ENCODE assay signal across 14 mouse cellular contexts in genomic region chr8:121480411-121481031, GRCm38 (mm10).
DNase-seq lines count a peak whose midpoint lies in the region; ATAC-seq lines count a peak whose summit lies in the region.
"Had no signal": no experiment of that assay in that cellular context is flagged by ENCODE, and none has a peak within 500 bp of the region (broad histone marks: within the 10 kb centered on the region; RNA-seq: fewer than 3 reads in every experiment).

No protein-coding gene starts in this region.

- no peak overlapping the region for H3K4me2 ChIP-seq in kidney, embryonic 15.5 days
- H3K4me2 ChIP-seq in kidney, embryonic 16.5 days (replicated peaks; ENCODE audit: low read depth, low read length) = no peak overlapping the region
- H3K4me2 ChIP-seq in embryonic facial prominence, embryonic 13.5 days = peak overlapping the region; percentile 33
- peak overlapping the region; percentile 27; the same call in 1 of the 2 replicates for H3K4me2 ChIP-seq in intestine, embryonic 15.5 days (replicated peaks)
- H3K4me2 ChIP-seq in midbrain, embryonic 15.5 days = peak overlapping the region; percentile 33; the same call in 1 of the 2 replicates
- H3K4me2 ChIP-seq: heart, embryonic 12.5 days had no signal

- peak overlapping the region; percentile 39; the same call in 1 of the 2 replicates for H3K27ac ChIP-seq in kidney, embryonic 15.5 days
- H3K27ac ChIP-seq in kidney, embryonic 16.5 days (ENCODE audit: low read length) = no peak overlapping the region
- peak overlapping the region; percentile 89 for H3K27ac ChIP-seq in embryonic facial prominence, embryonic 13.5 days
- H3K27ac ChIP-seq in intestine, embryonic 15.5 days = no peak overlapping the region
- no peak overlapping the region for H3K27ac ChIP-seq in midbrain, embryonic 15.5 days

- no peak overlapping the region for H3K4me3 ChIP-seq in kidney, embryonic 15.5 days (replicated peaks)
- no peak overlapping the region for H3K4me3 ChIP-seq in kidney, embryonic 16.5 days (ENCODE audit: low read length)
- H3K4me3 ChIP-seq in embryonic facial prominence, embryonic 13.5 days = no peak overlapping the region
- no peak overlapping the region for H3K4me3 ChIP-seq in intestine, embryonic 15.5 days (replicated peaks)
- no peak overlapping the region for H3K4me3 ChIP-seq in midbrain, embryonic 15.5 days
- H3K4me3 ChIP-seq: heart, embryonic 12.5 days had no signal

- ATAC-seq in kidney, embryonic 15.5 days (replicated peaks; ENCODE audit: low FRiP score) = no peak
- ATAC-seq in kidney, embryonic 16.5 days (ENCODE audit: low FRiP score, low TSS enrichment) = no peak
- no peak for ATAC-seq in embryonic facial prominence, embryonic 13.5 days (ENCODE audit: insufficient number of reproducible peaks, insufficient read depth, low FRiP score, low TSS enrichment, low read depth)
- no peak for ATAC-seq in intestine, embryonic 15.5 days
- ATAC-seq in midbrain, embryonic 15.5 days (replicated peaks) = peak; percentile 27; the same call in 1 of the 2 replicates

- H3K36me3 ChIP-seq in kidney, embryonic 15.5 days = no peaks in the 10 kb centered on the region
- H3K36me3 ChIP-seq in kidney, embryonic 16.5 days (ENCODE audit: insufficient read depth, low read length) = no peaks in the 10 kb centered on the region
- H3K36me3 ChIP-seq in embryonic facial prominence, embryonic 13.5 days = no peaks in the 10 kb centered on the region
- no peaks in the 10 kb centered on the region for H3K36me3 ChIP-seq in intestine, embryonic 15.5 days
- H3K36me3 ChIP-seq in midbrain, embryonic 15.5 days (replicated peaks) = no peaks in the 10 kb centered on the region
- H3K36me3 ChIP-seq: heart, embryonic 12.5 days had no signal

- peaks cover 51% of the 10 kb centered on the region for H3K4me1 ChIP-seq in kidney, embryonic 15.5 days
- peaks cover 20% of the 10 kb centered on the region for H3K4me1 ChIP-seq in kidney, embryonic 16.5 days (ENCODE audit: insufficient read depth, low read length)
- peaks cover 59% of the 10 kb centered on the region for H3K4me1 ChIP-seq in embryonic facial prominence, embryonic 13.5 days
- H3K4me1 ChIP-seq in intestine, embryonic 15.5 days (replicated peaks) = peaks cover 10% of the 10 kb centered on the region
- peaks cover 16% of the 10 kb centered on the region for H3K4me1 ChIP-seq in midbrain, embryonic 15.5 days

- no peak for DNase-seq in T-cell, adult 2 months (ENCODE audit: low spot score)
- no peak for DNase-seq in layer of hippocampus, adult 9-11 months
- no peak for DNase-seq in urinary bladder, postnatal 25 days (ENCODE audit: low spot score)
- DNase-seq: cerebellum, postnatal 36 days; gastrocnemius, postnatal 25 days; kidney, adult 18-20 months; liver; thymus, postnatal 14 days had no signal

- H3K9ac ChIP-seq in kidney, embryonic 15.5 days = no peak overlapping the region
- H3K9ac ChIP-seq in kidney, embryonic 16.5 days (replicated peaks; ENCODE audit: low read length) = no peak overlapping the region
- H3K9ac ChIP-seq in embryonic facial prominence, embryonic 13.5 days = peak overlapping the region; percentile 58; the same call in 1 of the 2 replicates
- no peak overlapping the region for H3K9ac ChIP-seq in intestine, embryonic 15.5 days
- no peak overlapping the region for H3K9ac ChIP-seq in midbrain, embryonic 15.5 days
- H3K9ac ChIP-seq: heart, embryonic 12.5 days had no signal

- peaks cover 4% of the 10 kb centered on the region for H3K27me3 ChIP-seq in kidney, embryonic 15.5 days
- H3K27me3 ChIP-seq in kidney, embryonic 16.5 days (ENCODE audit: insufficient read depth, low read length) = no peaks in the 10 kb centered on the region
- no peaks in the 10 kb centered on the region for H3K27me3 ChIP-seq in embryonic facial prominence, embryonic 13.5 days
- H3K27me3 ChIP-seq in intestine, embryonic 15.5 days (replicated peaks) = no peaks in the 10 kb centered on the region
- H3K27me3 ChIP-seq in midbrain, embryonic 15.5 days (replicated peaks) = peaks cover 40% of the 10 kb centered on the region

- no peaks in the 10 kb centered on the region for H3K9me3 ChIP-seq in kidney, embryonic 15.5 days (replicated peaks)
- no peaks in the 10 kb centered on the region for H3K9me3 ChIP-seq in kidney, embryonic 16.5 days (ENCODE audit: low read length)
- no peaks in the 10 kb centered on the region for H3K9me3 ChIP-seq in embryonic facial prominence, embryonic 13.5 days
- H3K9me3 ChIP-seq in intestine, embryonic 15.5 days = no peaks in the 10 kb centered on the region
- H3K9me3 ChIP-seq in midbrain, embryonic 15.5 days = no peaks in the 10 kb centered on the region
- H3K9me3 ChIP-seq: heart, embryonic 12.5 days had no signal

- WGBS in kidney, embryonic 15.5 days = 63% methylated on average over 26 of the region's 26 CpGs
- 60% methylated on average over 26 of the region's 26 CpGs for WGBS in kidney, embryonic 16.5 days
- 30% methylated on average over 26 of the region's 26 CpGs for WGBS in embryonic facial prominence, embryonic 13.5 days
- WGBS in intestine, embryonic 15.5 days = 35% methylated on average over 26 of the region's 26 CpGs
- WGBS in midbrain, embryonic 15.5 days = 10% methylated on average over 26 of the region's 26 CpGs

Comparison
In these comparisons a context has a peak if more than half of its experiments do, and no peak if none do; other contexts are left out.
1. H3K27ac ChIP-seq: peak in kidney, embryonic 15.5 days (single experiment) and embryonic facial prominence, embryonic 13.5 days (single experiment); none in kidney, embryonic 16.5 days (single experiment), intestine, embryonic 15.5 days (single experiment) and midbrain, embryonic 15.5 days (single experiment).
2. H3K4me2 ChIP-seq: peak in embryonic facial prominence, embryonic 13.5 days (single experiment), intestine, embryonic 15.5 days (single experiment) and midbrain, embryonic 15.5 days (single experiment); none in kidney, embryonic 15.5 days (single experiment) and kidney, embryonic 16.5 days (single experiment).